Mouse (Mus musculus) embryo, embryonic 11 days (tissue): ENCODE data around the gene Nisch.

Experiments used
- DNase-seq: peaks from one replicate; pipeline ENCODE4 v3.0.0-alpha.2; 2015

The Nisch gene

GRCm38 (mm10) chr14:31216846-31217245 is at the start of gene Nisch:
Nisch (minus strand) TSS chr14:31216946.
- DNase-seq, result no peak

- DNase-seq, result no peak
Measured at GRCm38 (mm10) chr14:31260932-31261331, 44.2 kb upstream of the Nisch start.

- no peak for DNase-seq
Measured at GRCm38 (mm10) chr14:31260374-31260773, 43.6 kb upstream of the Nisch start.

- DNase-seq, result no peak
Measured at GRCm38 (mm10) chr14:31258476-31259050, 41.8 kb upstream of the Nisch start.

GRCm38 (mm10) chr14:31252091-31252490 is 35.3 kb upstream of the Nisch start:
- DNase-seq, result no peak

GRCm38 (mm10) chr14:31251626-31252025 is 34.9 kb upstream of the Nisch start:
- no peak for DNase-seq

GRCm38 (mm10) chr14:31251084-31251604 is 34.4 kb upstream of the Nisch start, which contains the start of the genes Phf7 and Bap1:
Phf7 (minus strand) TSS chr14:31251317.
Bap1 (plus strand) TSS chr14:31251450.
- peak; percentile 96 for DNase-seq

- no peak for DNase-seq
Measured at GRCm38 (mm10) chr14:31250222-31251083, 33.7 kb upstream of the Nisch start.

GRCm38 (mm10) chr14:31248396-31248795 is 31.6 kb upstream of the Nisch start:
- no peak for DNase-seq

GRCm38 (mm10) chr14:31245946-31246345 is 29.2 kb upstream of the Nisch start:
- DNase-seq, result no peak

- no peak for DNase-seq
Measured at GRCm38 (mm10) chr14:31244777-31245176, 28.0 kb upstream of the Nisch start.

- DNase-seq, result no peak
Measured at GRCm38 (mm10) chr14:31240528-31240927, 23.8 kb upstream of the Nisch start.

- DNase-seq, result no peak
Measured at GRCm38 (mm10) chr14:31237101-31237882, 20.5 kb upstream of the Nisch start.

GRCm38 (mm10) chr14:31233996-31234591 is 17.3 kb upstream of the Nisch start:
- peak; percentile 84 for DNase-seq

GRCm38 (mm10) chr14:31233070-31233995 is 16.6 kb upstream of the Nisch start:
- no peak for DNase-seq

GRCm38 (mm10) chr14:31232404-31233069 is 15.8 kb upstream of the Nisch start:
- DNase-seq, result no peak

- DNase-seq, result no peak
Measured at GRCm38 (mm10) chr14:31230442-31230841, 13.7 kb upstream of the Nisch start.

- no peak for DNase-seq
Measured at GRCm38 (mm10) chr14:31228234-31228633, 11.5 kb upstream of the Nisch start.

- DNase-seq, result no peak
Measured at GRCm38 (mm10) chr14:31226978-31227377, 10.2 kb upstream of the Nisch start.

- peak; percentile 80 for DNase-seq
Measured at GRCm38 (mm10) chr14:31217666-31218065, 920 bp upstream of the Nisch start, which contains the start of gene Sema3g. Sema3g (plus strand) TSS chr14:31217860.
